Mouse (Mus musculus) thymus, postnatal 14 days (tissue): ENCODE measurements around the gene Vmn2r29.
"Not testable (repeated sequence)": the region's sequence is repeated elsewhere in the genome, so short reads cannot be mapped to it uniquely, and the experiment has no call there.

Experiments
- DNase-seq: peaks from one replicate; pipeline ENCODE4 v3.0.0; 2021

Gene Vmn2r29

DNA sequence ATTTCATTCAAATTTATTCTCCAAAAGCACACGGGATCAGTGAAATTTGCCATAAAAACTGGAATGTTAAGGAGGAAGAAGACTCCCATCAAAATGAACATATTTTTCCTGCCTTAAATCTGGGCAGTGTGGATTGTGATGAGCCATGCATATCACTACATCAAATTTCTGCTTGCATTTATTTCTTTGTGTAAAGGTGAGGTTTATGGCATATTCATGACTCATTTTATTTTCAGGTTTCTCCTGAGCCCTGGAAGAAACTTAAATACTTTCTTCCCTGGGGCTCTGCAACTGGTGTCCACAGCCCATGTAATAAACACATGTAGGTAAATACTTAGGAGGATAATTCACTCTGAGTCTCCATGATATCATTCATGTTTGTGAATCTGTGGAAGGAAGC, at the start of gene Vmn2r29:
Gene Vmn2r29 (minus strand): TSS at position 101 of the 400 bp plus-strand sequence.
- not testable (repeated sequence) for DNase-seq

DNA sequence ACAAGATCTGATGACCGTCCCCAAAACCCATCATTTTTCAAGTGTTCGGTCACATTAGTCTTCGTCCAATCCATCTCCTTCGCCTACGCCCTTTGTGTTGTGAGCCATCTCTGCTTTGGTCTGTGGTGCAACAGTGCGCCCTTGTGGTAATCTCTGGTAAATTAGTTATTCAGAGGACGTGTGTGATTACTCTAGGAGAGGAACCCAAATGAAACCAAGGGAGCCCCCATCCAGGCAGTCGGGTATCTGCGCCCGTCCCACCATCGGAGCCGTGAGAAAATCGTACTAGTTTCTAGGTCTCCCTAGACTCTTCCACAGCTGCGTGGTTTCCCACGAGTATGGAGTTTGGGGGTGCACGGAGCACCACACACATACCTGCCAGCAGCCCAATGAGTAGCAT, 48.5 kb upstream of the Vmn2r29 start:
- peak; percentile 55 for DNase-seq

DNA sequence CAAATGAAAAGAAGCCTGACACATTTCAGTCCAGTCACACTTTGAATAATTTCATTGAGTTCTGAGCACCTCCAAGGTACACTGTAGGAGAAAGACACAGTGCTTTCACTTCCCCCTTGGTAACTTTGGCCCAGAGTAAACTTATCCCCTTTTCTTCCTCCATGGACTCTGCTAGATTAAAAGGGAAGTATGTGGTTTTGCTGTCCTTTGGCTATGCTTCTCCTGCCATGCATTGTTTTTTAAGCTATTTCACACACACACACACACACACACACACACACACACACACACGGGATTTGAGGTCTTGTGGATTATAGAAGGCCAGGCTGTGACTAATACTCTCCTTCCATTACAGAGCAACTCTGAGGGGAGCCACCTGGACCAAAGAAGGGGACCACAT, 34.3 kb upstream of the Vmn2r29 start:
- DNase-seq, result no peak

DNA sequence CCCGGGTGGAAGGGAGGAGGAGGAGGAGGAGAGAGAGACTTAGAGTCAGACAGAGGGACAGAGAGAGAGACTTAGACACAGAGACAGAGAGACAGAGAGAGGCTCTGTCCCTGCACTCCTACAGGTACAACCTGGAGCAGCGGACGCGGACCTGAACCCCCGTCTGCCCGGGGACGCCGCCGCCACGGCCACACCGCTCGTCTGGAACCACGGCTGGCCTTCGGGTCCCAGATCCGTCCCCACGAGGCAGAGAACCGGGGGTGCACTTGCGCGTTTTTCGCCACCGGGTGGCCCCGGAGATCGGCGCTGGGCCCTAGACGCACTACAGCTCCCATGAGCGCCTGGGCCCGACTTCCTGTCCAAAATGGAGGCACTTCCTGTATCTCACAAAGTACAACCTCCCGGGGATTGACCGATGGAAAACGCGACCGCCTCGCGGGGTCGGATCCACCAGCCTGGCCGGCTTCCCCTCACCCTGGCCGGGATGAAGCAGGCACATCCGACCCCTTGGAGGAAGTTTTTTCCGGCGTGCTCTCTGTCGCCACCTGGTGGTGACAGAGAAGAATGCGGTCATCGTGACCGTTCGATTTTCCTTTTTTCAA, 30.9 kb upstream of the Vmn2r29 start, which contains the start of gene Gm45844:
Gene Gm45844 (minus strand): TSS at position 324 of the 602 bp plus-strand sequence.
- DNase-seq, result peak; percentile 93

DNA sequence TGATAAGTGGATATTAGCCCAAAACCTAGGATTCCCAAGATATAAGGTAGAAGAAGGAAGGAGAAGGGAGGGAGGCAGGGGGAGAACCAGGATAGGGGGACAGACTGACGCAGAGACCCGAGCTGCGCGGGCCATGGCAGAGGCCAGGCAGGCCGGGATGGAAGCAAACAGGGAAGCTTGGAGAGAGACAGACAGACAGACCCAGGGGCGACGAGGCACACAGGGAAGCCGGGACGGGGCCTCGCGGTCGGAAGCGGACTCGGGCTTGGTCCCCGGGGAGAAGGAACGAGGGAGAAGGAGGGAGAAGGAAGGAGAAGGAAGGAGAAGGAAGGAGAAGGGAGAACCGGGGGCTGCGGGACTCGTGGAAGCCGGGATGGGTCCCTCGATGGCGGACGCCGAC, 30.4 kb upstream of the Vmn2r29 start:
- peak; percentile 50 for DNase-seq

DNA sequence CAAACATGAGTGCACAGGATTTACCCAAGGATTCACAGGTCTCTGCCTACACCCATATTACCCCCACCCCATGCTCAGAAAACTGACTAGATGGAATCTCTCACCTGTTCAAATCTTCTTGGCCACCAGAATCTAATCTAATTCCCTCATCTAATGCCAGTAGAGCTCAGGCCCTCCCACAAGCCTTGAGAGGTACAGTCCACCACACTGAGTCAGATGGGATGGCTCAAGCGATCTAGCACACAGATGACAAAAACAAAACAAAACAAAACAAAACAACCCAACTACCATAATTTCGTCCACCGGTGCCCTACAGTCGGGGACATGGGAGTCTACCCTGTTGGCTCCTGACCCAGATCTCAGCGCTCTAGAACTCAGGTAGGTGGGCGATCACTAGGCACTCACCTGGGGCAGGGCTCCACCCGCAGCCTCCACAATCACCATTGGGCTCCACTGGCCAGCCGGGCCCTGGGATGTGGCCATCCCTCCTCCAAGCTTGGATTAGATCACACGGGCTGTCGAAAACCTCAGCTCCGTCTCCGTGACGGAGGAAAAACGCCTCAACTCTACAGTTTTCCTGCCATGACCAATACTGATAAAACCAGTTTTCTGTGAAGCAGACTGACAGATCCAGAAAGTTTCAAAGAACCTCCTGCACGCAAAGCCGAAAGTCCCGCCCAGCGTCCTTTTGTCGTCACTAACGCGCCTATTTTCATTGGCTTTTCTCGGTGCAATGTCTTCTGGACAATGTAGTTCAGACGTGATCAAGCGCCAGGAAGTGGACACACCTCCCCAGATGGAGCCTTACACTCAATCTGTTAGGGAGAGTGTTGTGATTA, 37.6 kb downstream of the Vmn2r29 start, which contains the start of gene Zfp772:
Gene Zfp772 (minus strand): TSS at position 686 of the 839 bp plus-strand sequence.
- DNase-seq, result peak; percentile 57

DNA sequence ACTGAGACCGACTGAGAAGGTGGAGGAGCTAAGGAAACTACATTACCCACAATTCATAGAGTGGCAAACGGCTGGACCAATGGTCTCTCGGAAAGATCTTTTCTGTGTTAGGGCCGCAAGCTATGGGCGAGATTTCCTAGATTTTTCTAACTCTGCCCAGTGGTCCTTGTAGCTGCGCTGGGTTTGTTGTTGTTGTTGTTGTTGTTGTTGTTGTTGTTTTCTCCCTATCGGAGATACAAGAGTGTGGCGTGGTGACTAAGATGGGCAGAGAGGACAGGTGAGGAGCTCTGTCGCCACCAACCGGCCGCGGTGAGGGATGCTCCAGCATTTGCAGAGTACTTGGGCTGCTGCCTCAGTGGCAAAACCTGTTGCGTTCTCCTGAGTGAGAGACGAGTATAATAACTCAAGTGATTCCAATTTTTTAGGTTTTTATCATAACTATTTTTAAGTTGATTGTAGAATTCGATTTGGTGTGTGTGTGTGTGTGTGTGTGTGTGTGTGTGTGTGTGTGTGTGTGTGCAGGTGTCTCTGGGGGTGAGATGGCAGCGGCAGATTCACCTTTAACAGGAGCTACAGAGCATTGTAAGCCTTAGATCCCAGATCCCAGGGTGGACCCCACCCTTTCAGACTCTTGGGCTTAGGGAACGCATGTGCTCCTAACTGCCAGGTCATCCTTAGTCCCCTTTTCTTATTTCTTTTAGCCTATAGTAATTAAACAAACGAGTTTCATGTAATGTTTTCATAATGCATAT, 58.8 kb downstream of the Vmn2r29 start:
- peak; percentile 77 for DNase-seq

DNA sequence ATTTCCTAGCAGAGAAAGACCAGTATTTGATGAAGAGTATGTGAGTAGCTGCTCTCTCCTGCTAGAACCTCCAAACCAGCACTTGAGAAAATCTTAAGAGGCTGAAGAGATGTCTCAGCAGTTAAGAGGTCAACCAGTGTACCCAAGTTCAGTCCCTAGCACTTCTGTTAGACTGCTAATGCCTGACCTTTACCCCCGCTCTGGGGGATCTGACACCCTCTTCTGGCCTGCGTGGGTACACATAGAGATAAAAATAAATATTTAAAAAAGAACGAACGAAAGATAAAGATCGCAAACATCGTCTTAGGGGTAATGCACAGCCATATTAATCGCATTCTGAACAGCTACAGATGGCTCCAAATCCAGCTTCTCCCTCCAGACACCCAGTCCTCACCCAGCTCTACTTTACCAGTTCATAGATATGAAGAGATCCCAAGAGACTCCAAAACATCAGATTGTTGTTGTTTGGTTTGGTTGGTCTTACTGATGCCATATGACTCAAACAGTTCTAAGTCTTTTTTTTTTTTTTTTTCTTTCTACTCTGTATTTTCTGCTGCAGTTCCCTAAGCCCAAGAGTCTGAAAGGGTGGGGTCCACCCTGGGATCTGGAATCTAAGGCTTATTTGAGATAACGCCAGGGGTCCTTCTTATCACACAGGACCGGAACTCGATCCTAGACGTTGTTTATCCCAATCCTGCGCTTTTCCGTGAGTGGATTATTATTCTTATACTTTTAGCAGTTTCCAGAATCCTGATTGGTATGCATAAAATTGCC, 59.5 kb downstream of the Vmn2r29 start:
- DNase-seq, result no peak

DNA sequence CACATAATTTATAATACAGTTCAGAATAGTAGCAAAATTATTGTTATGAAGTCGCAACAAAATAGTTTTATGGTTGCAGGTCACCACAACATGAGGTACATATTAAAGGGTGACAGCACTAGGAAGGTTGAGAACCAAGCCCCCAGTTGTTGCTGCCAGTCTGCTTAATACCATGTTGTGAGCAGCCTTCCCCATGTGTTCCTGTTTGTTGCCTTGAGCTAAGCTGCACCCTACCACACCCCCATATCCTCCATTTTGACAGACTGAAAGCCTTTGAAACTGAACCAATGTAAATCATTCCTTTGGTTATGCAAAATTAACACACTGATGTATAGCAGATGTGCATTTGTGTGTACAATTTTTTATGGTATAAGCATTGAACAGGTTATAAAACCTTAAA, 61.2 kb downstream of the Vmn2r29 start:
- no peak for DNase-seq
